Mouse (Mus musculus) neural tube, embryonic 14.5 days (tissue): ENCODE measurements at regions not wholly inside any gene's neighbourhood (a gene's known extent, or its start where the extent isn't known, plus 50 kb on each side); places are given as distances from the start of the nearest gene placed in this dataset.

Experiments
- ATAC-seq: fragments of 200-750 bp; cut with Nextera tagmentation; 2 replicates; pipeline ENCODE4 v1.8.0; 2017; ENCODE audit warnings: low read depth, mild to moderate bottlenecking, moderate TSS enrichment, moderate library complexity
- H3K27ac ChIP-seq: fragments of 300-500 bp; sonication (generic); 2 replicates; pipeline ENCODE4 v1.5.1; 2014; ENCODE audit warnings: low read depth, mild to moderate bottlenecking, control low read depth, low read length, moderate library complexity, mixed read lengths
- H3K27me3 ChIP-seq: fragments of 300-500 bp; sonication (generic); 2 replicates; pipeline ENCODE4 v1.6.1; 2014; ENCODE audit warnings: low read length; ENCODE audit not compliant: control insufficient read depth, insufficient read depth
- H3K36me3 ChIP-seq: fragments of 300-500 bp; sonication (generic); 2 replicates; pipeline ENCODE4 v1.6.1; 2014; ENCODE audit warnings: low read length, mixed read lengths; ENCODE audit not compliant: control insufficient read depth, insufficient read depth
- H3K4me1 ChIP-seq: fragments of 300-500 bp; sonication (generic); 2 replicates; pipeline ENCODE4 v1.6.1; 2014; ENCODE audit warnings: low read length; ENCODE audit not compliant: control insufficient read depth, insufficient read depth
- H3K4me2 ChIP-seq: fragments of 300-500 bp; sonication (generic); 2 replicates; pipeline ENCODE4 v1.6.1; 2014; ENCODE audit warnings: mild to moderate bottlenecking, low read depth, low read length, control low read depth
- H3K4me3 ChIP-seq: fragments of 300-500 bp; sonication (generic); 2 replicates; pipeline ENCODE4 v1.5.1; 2014; ENCODE audit warnings: low read depth, low read length, control low read depth, mixed read lengths
- H3K9ac ChIP-seq: fragments of 300-500 bp; sonication (generic); replicated peaks from 2 replicates; pipeline ENCODE4 v1.6.1; 2014; ENCODE audit warnings: low read depth, mild to moderate bottlenecking, control low read depth, low read length, mixed read lengths
- H3K9me3 ChIP-seq: fragments of 300-500 bp; sonication (generic); 2 replicates; pipeline ENCODE4 v1.6.1; 2016; ENCODE audit warnings: low read length; ENCODE audit not compliant: control insufficient read depth
- WGBS: fragments of 180-500 bp; shearing (Covaris S2); extraction: QIAGEN DNeasy Blood & Tissue Kit; methylation state at CpG from one replicate; pipeline ENCODE4 v1.1.7; 2014; 5-methylcytosine and 5-hydroxymethylcytosine counted together

GRCm38 (mm10) chr8:113977072-113977471 lies 128.5 kb upstream of the Adamts18 start:
- no peak for ATAC-seq
- no peak overlapping the region for H3K4me2 ChIP-seq
- H3K27me3 ChIP-seq, result no peaks in the 10 kb centered on the region
- H3K27ac ChIP-seq, result no peak overlapping the region
- H3K4me3 ChIP-seq, result no peak overlapping the region
- no peaks in the 10 kb centered on the region for H3K9me3 ChIP-seq
- H3K9ac ChIP-seq, result no peak overlapping the region
- WGBS, result 68% methylated on average over 4 of the region's 4 CpGs
- 0 out of 2 replicates have a peak, but pooled peaks cover 6% of the 10 kb centered on the region for H3K4me1 ChIP-seq
- H3K36me3 ChIP-seq, result no peaks in the 10 kb centered on the region

GRCm38 (mm10) chr8:113978946-113979345 lies 130.4 kb upstream of the Adamts18 start:
- H3K27ac ChIP-seq, result no peak overlapping the region
- no peak overlapping the region for H3K9ac ChIP-seq
- no peaks in the 10 kb centered on the region for H3K36me3 ChIP-seq
- no peaks in the 10 kb centered on the region for H3K9me3 ChIP-seq
- H3K4me2 ChIP-seq, result no peak overlapping the region
- no peak overlapping the region for H3K4me3 ChIP-seq
- ATAC-seq, result peak; percentile 61; the same call in 1 of the 2 replicates
- 22% methylated on average over 9 of the region's 9 CpGs for WGBS
- 0 out of 2 replicates have a peak, but pooled peaks cover 6% of the 10 kb centered on the region for H3K4me1 ChIP-seq
- no peaks in the 10 kb centered on the region for H3K27me3 ChIP-seq

GRCm38 (mm10) chr8:113979837-113980236 lies 131.3 kb upstream of the Adamts18 start:
- WGBS, result 94% methylated on average over 5 of the region's 5 CpGs
- Histone ChIP-seq H3K4me3 (no peak overlapping the region), H3K9ac (no peak overlapping the region), H3K4me2 (no peak overlapping the region), H3K36me3 (no peaks in the 10 kb centered on the region), H3K9me3 (no peaks in the 10 kb centered on the region), H3K4me1 (0 out of 2 replicates have a peak, but pooled peaks cover 6% of the 10 kb centered on the region), H3K27ac (no peak overlapping the region), H3K27me3 (no peaks in the 10 kb centered on the region)
- no peak for ATAC-seq

GRCm38 (mm10) chr8:113981339-113981738 lies 132.8 kb upstream of the Adamts18 start:
- peaks cover 11% of the 10 kb centered on the region; the same call in 1 of the 2 replicates for H3K4me1 ChIP-seq
- H3K27me3 ChIP-seq, result no peaks in the 10 kb centered on the region
- no peak overlapping the region for H3K4me3 ChIP-seq
- H3K27ac ChIP-seq, result no peak overlapping the region
- H3K9me3 ChIP-seq, result no peaks in the 10 kb centered on the region
- WGBS, result 34% methylated on average over 1 of the region's 1 CpGs
- ATAC-seq, result no peak
- H3K36me3 ChIP-seq, result no peaks in the 10 kb centered on the region
- H3K4me2 ChIP-seq, result no peak overlapping the region
- H3K9ac ChIP-seq, result no peak overlapping the region

- Histone ChIP-seq H3K36me3 (no peaks in the 10 kb centered on the region), H3K4me2 (no peak overlapping the region), H3K9me3 (no peaks in the 10 kb centered on the region), H3K9ac (no peak overlapping the region), H3K27ac (no peak overlapping the region), H3K4me1 (peaks cover 5% of the 10 kb centered on the region; the same call in 1 of the 2 replicates), H3K4me3 (no peak overlapping the region), H3K27me3 (no peaks in the 10 kb centered on the region)
- ATAC-seq, result peak; percentile 38; the same call in 1 of the 2 replicates
- 8% methylated on average over 10 of the region's 10 CpGs for WGBS
These were observed 136.3 kb upstream of the Adamts18 start for GRCm38 (mm10) chr8:113984845-113985244.

- H3K4me2 ChIP-seq, result peak overlapping the region; percentile 6; the same call in 1 of the 2 replicates
- no peak overlapping the region for H3K4me3 ChIP-seq
- no peak overlapping the region for H3K27ac ChIP-seq
- WGBS, result 20% methylated on average over 11 of the region's 11 CpGs
- ATAC-seq, result no peak
- H3K9ac ChIP-seq, result no peak overlapping the region
- peaks cover 5% of the 10 kb centered on the region; the same call in 1 of the 2 replicates for H3K4me1 ChIP-seq
- no peaks in the 10 kb centered on the region for H3K27me3 ChIP-seq
- no peaks in the 10 kb centered on the region for H3K9me3 ChIP-seq
- H3K36me3 ChIP-seq, result no peaks in the 10 kb centered on the region
These were observed 136.9 kb upstream of the Adamts18 start for GRCm38 (mm10) chr8:113985471-113985870.

- Histone ChIP-seq H3K4me1 (peaks cover 5% of the 10 kb centered on the region; the same call in 1 of the 2 replicates), H3K27me3 (no peaks in the 10 kb centered on the region), H3K36me3 (no peaks in the 10 kb centered on the region), H3K9ac (no peak overlapping the region), H3K4me3 (no peak overlapping the region), H3K27ac (no peak overlapping the region), H3K4me2 (no peak overlapping the region), H3K9me3 (no peaks in the 10 kb centered on the region)
- ATAC-seq, result no peak
- WGBS, result 53% methylated on average over 7 of the region's 7 CpGs
These were observed 137.4 kb upstream of the Adamts18 start for GRCm38 (mm10) chr8:113985948-113986347.

GRCm38 (mm10) chr8:113990718-113991117 lies 142.2 kb upstream of the Adamts18 start:
- H3K4me2 ChIP-seq, result no peak overlapping the region
- no peak overlapping the region for H3K4me3 ChIP-seq
- H3K4me1 ChIP-seq, result no peaks in the 10 kb centered on the region; the same call in 1 of the 2 replicates
- H3K27ac ChIP-seq, result no peak overlapping the region
- H3K27me3 ChIP-seq, result no peaks in the 10 kb centered on the region
- no peak for ATAC-seq
- 76% methylated on average over 9 of the region's 9 CpGs for WGBS
- H3K9me3 ChIP-seq, result no peaks in the 10 kb centered on the region
- H3K9ac ChIP-seq, result no peak overlapping the region
- H3K36me3 ChIP-seq, result no peaks in the 10 kb centered on the region

GRCm38 (mm10) chr8:113998881-113999280 lies 134.5 kb upstream of the Nudt7 start:
- Histone ChIP-seq H3K36me3 (no peaks in the 10 kb centered on the region), H3K4me1 (no peaks in the 10 kb centered on the region), H3K27ac (no peak overlapping the region), H3K9me3 (no peaks in the 10 kb centered on the region), H3K27me3 (no peaks in the 10 kb centered on the region), H3K9ac (no peak overlapping the region), H3K4me2 (no peak overlapping the region), H3K4me3 (no peak overlapping the region)
- no peak for ATAC-seq
- 21% methylated on average over 6 of the region's 6 CpGs for WGBS
